Mouse (Mus musculus) embryo, embryonic 10 days (tissue): ENCODE results near the gene Map1s.

Source experiments
- DNase-seq: peaks from one replicate; pipeline ENCODE4 v3.0.0-alpha.2; 2015; ENCODE audit warnings: low spot score

The Map1s gene

GRCm38 (mm10) chr8:70899226-70899625, 6.5 kb upstream of the Map1s start:
- no peak for DNase-seq

- no peak for DNase-seq
These were observed 4.8 kb upstream of the Map1s start for GRCm38 (mm10) chr8:70900872-70901387.

GRCm38 (mm10) chr8:70902211-70902610, 3.5 kb upstream of the Map1s start:
- DNase-seq, result no peak

GRCm38 (mm10) chr8:70903112-70903511, 2.6 kb upstream of the Map1s start:
- no peak for DNase-seq

GRCm38 (mm10) chr8:70903582-70903981, 2.1 kb upstream of the Map1s start:
- no peak for DNase-seq

GRCm38 (mm10) chr8:70904532-70904931, 1.2 kb upstream of the Map1s start:
- DNase-seq, result no peak

- no peak for DNase-seq
These were observed 285 bp upstream of the Map1s start for GRCm38 (mm10) chr8:70905463-70905830.

- no peak for DNase-seq
These were observed 1.8 kb downstream of the Map1s start for GRCm38 (mm10) chr8:70907518-70907917.

GRCm38 (mm10) chr8:70911596-70911995, 5.9 kb downstream of the Map1s start:
- no peak for DNase-seq

- no peak for DNase-seq
These were observed 7.2 kb downstream of the Map1s start for GRCm38 (mm10) chr8:70912955-70913354.

GRCm38 (mm10) chr8:70913523-70913922, 7.8 kb downstream of the Map1s start:
- DNase-seq, result no peak

- DNase-seq, result no peak
These were observed 9.0 kb downstream of the Map1s start for GRCm38 (mm10) chr8:70914704-70915103.

- no peak for DNase-seq
These were observed 14.6 kb downstream of the Map1s start for GRCm38 (mm10) chr8:70920049-70920922.

- no peak for DNase-seq
These were observed 18.4 kb downstream of the Map1s start for GRCm38 (mm10) chr8:70924151-70924550.

GRCm38 (mm10) chr8:70925754-70926153, 20.0 kb downstream of the Map1s start:
- DNase-seq, result no peak

GRCm38 (mm10) chr8:70926396-70926795, 20.7 kb downstream of the Map1s start:
- no peak for DNase-seq

- DNase-seq, result no peak
These were observed 22.4 kb downstream of the Map1s start for GRCm38 (mm10) chr8:70928096-70928495.

- DNase-seq, result no peak
These were observed 23.1 kb downstream of the Map1s start for GRCm38 (mm10) chr8:70928778-70929322.

GRCm38 (mm10) chr8:70931731-70932130, 26.0 kb downstream of the Map1s start:
- no peak for DNase-seq

GRCm38 (mm10) chr8:70933036-70933435, 27.3 kb downstream of the Map1s start:
- DNase-seq, result no peak

GRCm38 (mm10) chr8:70934786-70935185, 29.1 kb downstream of the Map1s start:
- no peak for DNase-seq

GRCm38 (mm10) chr8:70937200-70937599, 31.5 kb downstream of the Map1s start:
- DNase-seq, result no peak

GRCm38 (mm10) chr8:70941478-70941877, 35.7 kb downstream of the Map1s start:
- no peak for DNase-seq
